Mouse (Mus musculus) neural tube, embryonic 13.5 days (tissue): ENCODE data around the gene Mast2. TPM values are rescaled to one million over a fixed set of nuclear protein-coding genes. Genes with fewer than 3 reads are reported as not detected.

Experiments used
- ATAC-seq: fragments of 200-750 bp; cut with Nextera tagmentation; 2 replicates; pipeline ENCODE4 v1.8.0; 2017; ENCODE audit warnings: low read depth, mild to moderate bottlenecking, moderate TSS enrichment, moderate library complexity
- H3K27ac ChIP-seq: fragments of 300-500 bp; sonication (generic); replicated peaks from 2 replicates; pipeline ENCODE4 v1.5.1; 2015; ENCODE audit warnings: moderate library complexity, mild to moderate bottlenecking, inconsistent platforms
- H3K27me3 ChIP-seq: fragments of 300-500 bp; sonication (generic); 2 replicates; pipeline ENCODE4 v1.6.1; 2015; ENCODE audit warnings: mild to moderate bottlenecking, inconsistent platforms
- H3K36me3 ChIP-seq: fragments of 300-500 bp; sonication (generic); 2 replicates; pipeline ENCODE4 v1.6.1; 2015; ENCODE audit warnings: mild to moderate bottlenecking, inconsistent platforms
- H3K4me1 ChIP-seq: fragments of 300-500 bp; sonication (generic); replicated peaks from 2 replicates; pipeline ENCODE4 v1.6.1; 2015; ENCODE audit warnings: inconsistent platforms
- H3K4me2 ChIP-seq: fragments of 300-500 bp; sonication (generic); 2 replicates; pipeline ENCODE4 v1.6.1; 2015; ENCODE audit warnings: inconsistent platforms, mild to moderate bottlenecking, moderate library complexity
- H3K4me3 ChIP-seq: fragments of 300-500 bp; sonication (generic); 2 replicates; pipeline ENCODE4 v1.5.1; 2015; ENCODE audit warnings: mild to moderate bottlenecking, inconsistent platforms
- H3K9ac ChIP-seq: fragments of 300-500 bp; sonication (generic); 2 replicates; pipeline ENCODE4 v1.6.1; 2015; ENCODE audit warnings: moderate library complexity, mild to moderate bottlenecking, inconsistent platforms
- H3K9me3 ChIP-seq: fragments of 300-500 bp; sonication (generic); 2 replicates; pipeline ENCODE4 v1.6.1; 2016; ENCODE audit warnings: inconsistent platforms
- WGBS: fragments of 180-500 bp; shearing (Covaris S2); methylation state at CpG from one replicate; pipeline ENCODE4 v1.1.7; 2015; 5-methylcytosine and 5-hydroxymethylcytosine counted together
- polyA plus RNA-seq: library from polyadenylated mRNA; unstranded; fragments of >200 nt; fragmentation: Nextera tagmentation; extraction: Ambion mirVana; gene quantifications from 2 replicates; pipeline ENCODE4 v1.2.1, GENCODE M21; 2015

The Mast2 gene
- polyA plus RNA-seq, result 26.5 and 32.4 TPM in 2 replicates

DNA sequence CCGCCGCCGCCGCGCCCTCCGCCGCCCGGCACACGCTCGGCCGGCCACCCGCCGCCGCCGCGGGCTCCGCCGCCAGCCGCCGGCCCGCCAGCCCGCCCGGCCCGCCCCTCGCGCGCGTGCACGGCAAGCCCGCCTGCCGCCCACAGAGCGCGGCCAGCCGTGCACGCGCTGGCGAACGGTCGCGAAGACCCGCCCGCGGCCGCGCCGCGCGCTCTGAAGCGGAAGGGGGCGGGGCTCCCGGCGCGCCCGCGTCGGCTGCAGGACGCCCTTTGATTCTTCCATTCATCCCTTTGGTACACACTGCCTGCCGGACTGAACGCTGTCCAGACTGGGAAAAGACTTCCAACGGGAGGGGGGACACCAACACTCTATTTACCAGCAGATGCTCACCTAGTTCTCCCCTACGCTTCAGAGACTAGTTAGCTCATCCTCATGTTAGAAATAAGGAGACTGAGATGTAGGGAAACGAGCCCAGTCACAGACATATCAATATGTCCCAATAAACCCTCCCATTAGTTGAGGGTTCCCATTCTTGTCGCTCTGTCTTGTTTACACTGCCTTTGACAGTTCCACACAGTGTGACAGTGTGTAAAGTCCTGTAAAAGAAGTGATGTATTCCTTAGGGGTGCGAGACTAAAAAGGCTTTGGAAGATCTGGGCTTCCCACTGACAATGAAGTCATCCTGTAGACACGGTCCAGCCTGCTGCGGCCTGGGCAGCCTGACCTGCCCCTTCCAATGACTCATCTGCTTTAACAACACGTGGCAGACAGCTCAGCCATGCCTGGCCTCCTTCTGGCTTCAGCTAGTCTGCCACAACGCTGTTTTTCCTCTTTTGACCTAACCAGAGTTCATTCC is at the start of gene Mast2:
Gene Mast2 (minus strand): TSS at position 58 of the 856 bp plus-strand sequence.
- H3K27me3 ChIP-seq, result no peaks in the 10 kb centered on the region
- peak within 1 kb of the TSS; percentile 62 for H3K4me2 ChIP-seq
- H3K36me3 ChIP-seq, result no peaks in the 10 kb centered on the region
- no peaks in the 10 kb centered on the region for H3K9me3 ChIP-seq
- WGBS, result 1% methylated on average over 41 of the region's 68 CpGs
- H3K27ac ChIP-seq, result peak within 1 kb of the TSS; percentile 96
- H3K4me1 ChIP-seq, result peaks cover 28% of the 10 kb centered on the region
- ATAC-seq, result peak; percentile 92
- peak within 1 kb of the TSS; percentile 96 for H3K9ac ChIP-seq
- peak within 1 kb of the TSS; percentile 91 for H3K4me3 ChIP-seq

DNA sequence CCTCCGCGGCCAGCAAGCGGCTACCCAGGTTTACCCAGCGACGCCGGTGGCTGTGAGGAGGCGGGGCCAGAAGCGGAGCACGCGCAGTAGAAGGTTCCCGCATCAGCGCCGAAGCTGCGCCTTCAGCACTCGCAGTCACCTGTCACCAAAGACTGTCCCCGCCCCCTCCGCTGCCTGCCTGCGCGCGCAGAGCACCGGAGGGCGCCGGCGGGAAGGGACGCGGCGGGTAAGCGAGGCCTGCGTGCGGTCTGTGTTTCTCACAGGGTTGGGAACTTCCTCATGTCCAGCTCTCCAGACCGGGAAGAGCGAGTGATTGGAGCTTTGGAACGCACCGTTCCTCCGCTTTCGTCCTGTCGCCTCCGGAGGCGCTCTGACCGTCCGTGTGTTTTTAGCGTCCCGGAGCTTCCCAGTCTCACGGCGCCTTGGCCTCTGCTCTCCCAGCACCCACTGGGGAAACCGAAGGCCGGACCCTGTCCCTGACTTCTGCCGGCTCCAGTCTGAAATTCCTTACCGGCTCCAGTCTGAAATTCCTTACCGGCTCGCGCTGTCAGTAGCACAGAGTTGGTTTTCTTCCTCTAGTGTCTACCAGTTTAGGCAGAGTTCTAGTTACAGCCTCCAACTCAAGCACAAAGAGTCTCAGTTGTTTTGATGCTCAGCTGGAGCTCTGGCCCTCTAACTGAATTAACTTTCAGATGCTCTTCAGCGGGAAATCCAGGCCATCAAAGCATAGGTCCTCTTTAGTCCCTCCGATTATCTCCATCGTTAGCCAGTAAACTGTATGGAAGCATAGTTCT is 43.6 kb upstream of the Mast2 start, which contains the start of gene Ipp:
Gene Ipp (plus strand): TSS at position 125 of the 794 bp plus-strand sequence.
- H3K27me3 ChIP-seq, result no peaks in the 10 kb centered on the region
- ATAC-seq, result peak; percentile 98
- H3K4me3 ChIP-seq, result peak within 1 kb of the TSS; percentile 64
- peak within 1 kb of the TSS; percentile 65 for H3K4me2 ChIP-seq
- no peaks in the 10 kb centered on the region for H3K9me3 ChIP-seq
- WGBS, result under 1% methylated on average over 55 of the region's 55 CpGs
- peak within 1 kb of the TSS; percentile 89 for H3K27ac ChIP-seq
- H3K4me1 ChIP-seq, result peaks cover 16% of the 10 kb centered on the region
- H3K36me3 ChIP-seq, result peaks cover 5% of the 10 kb centered on the region; the same call in 1 of the 2 replicates
- peak within 1 kb of the TSS; percentile 79 for H3K9ac ChIP-seq

DNA sequence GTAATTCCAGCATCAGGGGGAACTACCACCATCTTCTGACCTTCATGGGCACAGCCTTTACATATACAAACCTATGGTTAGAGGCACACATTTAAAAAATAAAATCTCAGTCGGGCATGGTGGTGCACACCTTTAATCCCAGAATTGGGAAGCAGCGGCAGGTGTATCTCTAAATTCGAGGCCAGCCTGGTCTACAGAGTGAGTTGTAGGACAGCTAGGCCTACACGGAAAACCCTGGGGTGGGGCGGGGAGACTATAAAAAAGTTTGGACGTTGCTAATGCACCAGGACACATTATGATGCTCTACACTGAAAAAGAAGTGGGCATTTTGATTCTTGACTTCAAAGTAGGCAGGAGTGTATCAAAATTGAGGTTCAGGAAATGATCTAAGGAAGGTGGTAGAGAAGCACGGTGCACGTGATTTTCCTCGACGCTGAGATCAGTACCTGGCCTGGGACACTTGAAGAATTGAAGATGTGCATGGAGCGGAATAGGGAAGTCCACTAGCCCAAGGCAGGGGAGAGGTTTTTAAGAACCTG is 43.0 kb upstream of the Mast2 start:
- WGBS, result 27% methylated on average over 11 of the region's 11 CpGs
- peak overlapping the region; percentile 89 for H3K27ac ChIP-seq
- H3K4me1 ChIP-seq, result peaks cover 16% of the 10 kb centered on the region
- peaks cover 5% of the 10 kb centered on the region; the same call in 1 of the 2 replicates for H3K36me3 ChIP-seq
- H3K9me3 ChIP-seq, result no peaks in the 10 kb centered on the region
- peak overlapping the region; percentile 65 for H3K4me2 ChIP-seq
- peak overlapping the region; percentile 79 for H3K9ac ChIP-seq
- ATAC-seq, result peak; percentile 20
- no peaks in the 10 kb centered on the region for H3K27me3 ChIP-seq
- peak overlapping the region; percentile 64 for H3K4me3 ChIP-seq

DNA sequence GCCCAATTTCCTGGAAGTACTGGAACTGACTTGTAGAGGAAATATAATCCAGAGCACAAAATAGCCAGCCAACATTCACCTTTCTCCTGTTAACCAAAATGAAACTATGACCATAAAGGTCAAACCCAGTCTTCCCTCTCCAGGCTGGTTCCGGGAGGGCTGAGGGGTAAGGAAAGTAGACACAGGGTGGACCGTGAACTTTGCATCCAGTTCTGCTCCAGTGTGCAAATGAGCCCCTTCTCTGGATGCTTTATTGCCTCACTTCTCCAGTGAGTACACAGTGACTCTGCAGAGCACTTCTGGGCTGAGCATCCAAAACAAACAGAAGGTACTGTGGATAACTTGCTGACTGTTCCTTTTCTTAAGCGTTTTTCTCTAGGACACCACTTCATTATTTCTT is 36.0 kb upstream of the Mast2 start:
- H3K4me3 ChIP-seq, result no peak overlapping the region
- no peak overlapping the region for H3K27ac ChIP-seq
- 80% methylated on average over 3 of the region's 3 CpGs for WGBS
- ATAC-seq, result no peak
- H3K9ac ChIP-seq, result no peak overlapping the region
- H3K4me2 ChIP-seq, result no peak overlapping the region
- no peaks in the 10 kb centered on the region for H3K27me3 ChIP-seq
- no peaks in the 10 kb centered on the region for H3K36me3 ChIP-seq
- no peaks in the 10 kb centered on the region for H3K9me3 ChIP-seq
- no peaks in the 10 kb centered on the region for H3K4me1 ChIP-seq

DNA sequence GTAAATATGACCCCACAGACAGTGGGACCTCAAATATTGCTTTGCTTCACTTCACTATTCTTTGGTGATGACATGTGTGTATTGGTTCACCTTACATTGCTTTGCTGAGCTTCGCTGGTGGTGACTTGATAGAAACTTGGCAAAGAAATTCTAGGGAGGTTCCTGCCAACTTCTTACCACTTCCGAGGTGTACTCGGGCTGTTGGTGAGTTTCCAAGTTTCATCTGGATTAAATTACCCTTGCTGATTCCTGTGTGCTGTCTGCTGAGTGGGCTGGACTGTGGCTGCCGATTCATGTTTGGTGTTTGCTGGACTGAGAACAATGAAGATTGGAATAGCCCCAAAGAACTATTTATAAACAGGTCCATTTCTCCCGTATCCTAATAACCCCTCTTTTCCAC is 29.7 kb upstream of the Mast2 start:
- no peak for ATAC-seq
- WGBS, result 86% methylated on average over 5 of the region's 5 CpGs

DNA sequence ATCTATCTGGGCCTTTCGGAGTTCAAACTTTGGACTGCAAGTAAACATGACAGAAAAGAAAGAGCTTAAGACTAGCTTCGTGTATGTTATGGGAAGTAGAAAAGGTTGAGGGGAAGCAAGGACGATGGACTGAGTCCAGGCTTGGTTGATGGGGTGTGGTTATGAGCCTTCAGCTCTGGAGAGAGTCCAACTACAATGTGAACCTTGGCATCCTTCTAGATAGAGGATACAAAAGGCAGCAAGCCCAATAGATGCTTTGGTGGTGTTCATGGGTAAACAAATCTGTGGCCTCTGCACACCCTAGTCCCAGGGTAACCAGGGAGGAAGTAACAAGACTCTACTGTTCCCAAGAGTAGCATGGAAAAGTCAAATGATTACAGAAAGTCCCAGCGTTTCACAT is 28.5 kb upstream of the Mast2 start:
- WGBS, result 79% methylated on average over 4 of the region's 4 CpGs
- no peak for ATAC-seq

More for the DNA sequence above, 29.7 kb upstream of the Mast2 start:
- Histone ChIP-seq H3K27me3 (0 out of 2 replicates have a peak, but pooled peaks cover 3% of the 10 kb centered on the region), H3K4me2 (no peak overlapping the region), H3K9ac (no peak overlapping the region), H3K4me3 (no peak overlapping the region), H3K27ac (no peak overlapping the region), H3K36me3 (no peaks in the 10 kb centered on the region), H3K9me3 (no peaks in the 10 kb centered on the region), H3K4me1 (no peaks in the 10 kb centered on the region)

DNA sequence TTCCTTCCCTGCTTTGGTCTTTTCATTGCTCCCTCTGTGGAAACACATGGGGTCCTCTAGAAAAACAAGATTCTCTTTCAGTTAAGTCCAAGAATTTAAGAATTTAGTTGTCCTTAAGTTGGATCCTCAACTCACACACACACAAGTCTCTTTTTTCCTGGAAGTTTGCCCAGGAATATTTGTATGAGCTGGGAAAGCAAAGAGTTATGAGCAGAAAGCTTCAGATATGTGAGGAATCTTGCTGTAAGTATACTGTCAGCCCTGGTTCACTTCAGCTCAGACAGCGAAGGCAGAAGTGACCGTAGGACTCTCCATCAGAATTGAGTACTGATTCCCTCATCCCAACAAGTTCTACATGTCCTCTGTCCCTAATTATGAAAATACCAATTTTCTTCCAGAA is 27.9 kb upstream of the Mast2 start:
- H3K9ac ChIP-seq, result no peak overlapping the region
- no peak overlapping the region for H3K4me3 ChIP-seq
- no peak overlapping the region for H3K27ac ChIP-seq
- no peaks in the 10 kb centered on the region for H3K36me3 ChIP-seq
- H3K4me2 ChIP-seq, result no peak overlapping the region
- no peak for ATAC-seq
- H3K4me1 ChIP-seq, result no peaks in the 10 kb centered on the region
- 0 out of 2 replicates have a peak, but pooled peaks cover 3% of the 10 kb centered on the region for H3K27me3 ChIP-seq
- 89% methylated on average over 2 of the region's 2 CpGs for WGBS
- no peaks in the 10 kb centered on the region for H3K9me3 ChIP-seq

More for the DNA sequence above, 28.5 kb upstream of the Mast2 start:
- no peak overlapping the region for H3K4me2 ChIP-seq
- H3K36me3 ChIP-seq, result no peaks in the 10 kb centered on the region
- H3K27ac ChIP-seq, result no peak overlapping the region
- 0 out of 2 replicates have a peak, but pooled peaks cover 3% of the 10 kb centered on the region for H3K27me3 ChIP-seq
- no peak overlapping the region for H3K9ac ChIP-seq
- H3K4me3 ChIP-seq, result no peak overlapping the region
- no peaks in the 10 kb centered on the region for H3K9me3 ChIP-seq
- H3K4me1 ChIP-seq, result no peaks in the 10 kb centered on the region

DNA sequence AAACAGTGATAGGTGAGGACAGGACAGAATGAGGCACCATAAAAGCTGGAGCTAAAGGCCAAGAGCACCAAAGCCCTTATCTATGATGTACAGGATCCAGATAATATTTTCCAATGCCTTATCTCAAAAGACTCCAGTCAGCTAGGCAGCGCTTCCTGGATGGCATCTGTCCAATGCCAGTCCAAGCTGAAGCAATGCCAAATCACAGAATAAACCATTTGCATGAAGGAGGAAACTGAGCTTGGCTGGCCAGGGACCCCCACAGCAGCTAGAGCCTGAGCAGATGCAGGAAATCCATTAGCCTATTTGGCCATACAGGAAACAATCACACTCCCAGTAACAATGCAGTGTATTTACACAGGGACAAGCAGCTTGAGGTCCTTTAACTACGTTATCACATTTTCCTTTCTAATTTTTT is 27.1 kb upstream of the Mast2 start:
- Histone ChIP-seq H3K4me2 (no peak overlapping the region), H3K4me1 (no peaks in the 10 kb centered on the region), H3K4me3 (no peak overlapping the region), H3K27me3 (0 out of 2 replicates have a peak, but pooled peaks cover 3% of the 10 kb centered on the region), H3K9ac (no peak overlapping the region), H3K27ac (no peak overlapping the region), H3K36me3 (no peaks in the 10 kb centered on the region), H3K9me3 (no peaks in the 10 kb centered on the region)
- WGBS, result 67% methylated on average over 2 of the region's 2 CpGs
- ATAC-seq, result no peak

DNA sequence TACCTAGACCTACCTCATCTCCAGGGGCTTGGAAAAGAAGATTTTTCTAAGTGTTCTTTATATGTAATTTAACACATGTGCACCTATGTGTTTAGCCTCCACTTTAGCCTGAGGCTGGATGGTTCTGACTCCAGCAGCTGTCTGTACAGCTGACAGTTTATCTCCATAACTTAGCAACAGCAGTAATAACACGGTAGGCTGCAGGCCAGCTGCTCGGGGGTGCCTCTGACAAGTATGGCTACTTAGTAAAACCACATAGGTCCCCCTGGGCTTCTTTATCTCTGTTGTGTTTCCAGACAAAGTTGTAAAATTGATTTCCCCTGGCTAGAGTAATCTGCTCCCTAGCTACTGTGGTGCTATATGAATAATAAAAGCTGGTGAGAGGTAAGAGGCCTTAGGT is 19.5 kb upstream of the Mast2 start:
- H3K4me3 ChIP-seq, result no peak overlapping the region
- no peaks in the 10 kb centered on the region for H3K27me3 ChIP-seq
- 9% methylated on average over 2 of the region's 2 CpGs for WGBS
- H3K4me2 ChIP-seq, result no peak overlapping the region
- H3K27ac ChIP-seq, result no peak overlapping the region
- no peak overlapping the region for H3K9ac ChIP-seq
- peaks cover 11% of the 10 kb centered on the region; the same call in 1 of the 2 replicates for H3K4me1 ChIP-seq
- peak; percentile 27; the same call in 1 of the 2 replicates for ATAC-seq
- H3K36me3 ChIP-seq, result no peaks in the 10 kb centered on the region
- no peaks in the 10 kb centered on the region for H3K9me3 ChIP-seq

DNA sequence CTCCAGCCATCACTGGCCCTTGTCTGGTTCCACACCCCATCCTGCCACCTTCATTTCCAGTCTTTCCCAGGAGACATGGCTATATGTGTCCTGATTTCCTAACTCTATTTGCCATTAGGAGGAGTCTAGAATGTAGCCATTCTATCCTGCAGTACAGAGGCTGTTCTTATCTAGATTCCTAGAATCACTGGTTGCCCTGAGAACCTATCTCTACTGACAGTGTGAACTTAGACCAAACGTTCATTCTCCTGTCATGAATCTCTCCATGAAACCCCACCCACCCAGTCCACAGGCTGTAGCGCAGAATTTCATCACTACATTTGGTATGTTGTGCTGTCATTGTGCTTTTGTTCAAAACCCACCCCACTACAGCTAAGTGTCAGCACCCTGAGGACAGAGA is 17.3 kb upstream of the Mast2 start:
- H3K27me3 ChIP-seq, result no peaks in the 10 kb centered on the region
- H3K9ac ChIP-seq, result no peak overlapping the region
- H3K27ac ChIP-seq, result no peak overlapping the region
- no peak overlapping the region for H3K4me2 ChIP-seq
- no peaks in the 10 kb centered on the region for H3K9me3 ChIP-seq
- H3K36me3 ChIP-seq, result no peaks in the 10 kb centered on the region
- H3K4me3 ChIP-seq, result no peak overlapping the region
- peaks cover 11% of the 10 kb centered on the region; the same call in 1 of the 2 replicates for H3K4me1 ChIP-seq
- 70% methylated on average over 2 of the region's 2 CpGs for WGBS
- no peak for ATAC-seq

DNA sequence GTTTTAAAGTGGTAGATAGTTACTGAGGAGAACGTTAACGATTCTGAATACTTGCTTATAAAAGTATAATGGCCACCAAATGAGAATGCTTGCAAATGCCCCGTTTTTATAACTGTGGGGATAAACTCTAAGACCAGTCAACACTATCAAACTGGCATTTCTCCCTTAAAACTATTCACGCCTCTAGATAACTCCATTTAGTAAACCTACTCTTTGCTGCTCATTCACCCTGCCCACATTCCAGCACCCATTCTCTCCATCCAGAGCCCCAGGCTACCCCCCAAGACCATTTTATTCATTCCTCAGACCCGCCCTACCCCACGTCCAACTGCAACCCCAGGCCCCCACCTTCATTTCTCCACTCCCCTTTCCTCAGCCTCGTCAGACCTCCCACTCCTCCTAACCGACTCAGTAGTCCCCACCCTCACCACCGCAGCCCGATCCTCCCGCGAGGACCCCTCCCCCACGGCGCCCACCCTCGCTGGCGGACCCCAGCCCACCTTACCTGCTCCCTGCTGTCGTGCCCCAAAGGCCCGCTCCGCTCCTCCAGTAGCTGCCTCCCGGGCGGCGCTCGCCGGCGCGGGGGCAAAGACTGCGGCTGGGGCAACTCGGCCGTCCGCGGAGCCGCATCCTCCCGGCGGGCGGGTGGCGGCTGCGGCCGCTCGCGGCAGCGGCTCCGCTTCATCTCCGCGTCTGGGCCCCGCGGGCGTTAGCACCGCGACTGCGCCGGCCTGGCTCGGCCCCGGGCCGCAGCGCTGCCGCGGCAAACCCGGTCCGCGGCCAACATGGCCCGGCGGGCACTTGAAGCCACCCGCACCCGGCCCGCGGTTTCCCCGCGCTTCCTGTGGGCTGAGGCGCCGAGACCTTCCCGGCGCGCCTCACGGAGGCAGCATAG is 505 bp downstream of the Mast2 start:
- peak; percentile 83 for ATAC-seq
- Histone ChIP-seq H3K27ac (peak overlapping the region; percentile 96), H3K4me2 (peak overlapping the region; percentile 62), H3K27me3 (no peaks in the 10 kb centered on the region), H3K9ac (peak overlapping the region; percentile 96), H3K4me1 (peaks cover 28% of the 10 kb centered on the region), H3K9me3 (no peaks in the 10 kb centered on the region), H3K36me3 (no peaks in the 10 kb centered on the region), H3K4me3 (peak overlapping the region; percentile 91)
- 1% methylated on average over 66 of the region's 74 CpGs for WGBS
